ENCODE assay signal across 22 mouse cellular contexts in genomic region chr9:44646366-44646765, GRCm38 (mm10). TPM values are rescaled to one million over a fixed set of nuclear protein-coding genes. Genes with fewer than 3 reads are reported as not detected.
DNase-seq lines count a peak whose midpoint lies in the region; ATAC-seq and TF ChIP-seq lines count a peak whose summit lies in the region.
"Had no signal": no experiment of that assay in that cellular context is flagged by ENCODE, and none has a peak within 500 bp of the region (broad histone marks: within the 10 kb centered on the region; RNA-seq: fewer than 3 reads in every experiment).

No protein-coding gene starts in this region.

- ATAC-seq in neutrophil, adult 5-6 weeks (ENCODE audit: extremely low read depth, insufficient number of reproducible peaks, low FRiP score, poor library complexity, severe bottlenecking) = peak; percentile 17; the same call in 1 of the 2 replicates
- ATAC-seq in lung, postnatal 0 days = no peak
- no peak for ATAC-seq in hindbrain, embryonic 12.5 days (ENCODE audit: low FRiP score)
- no peak for ATAC-seq in midbrain, postnatal 0 days (ENCODE audit: low FRiP score)
- ATAC-seq: forebrain, embryonic 15.5 days had no signal

- peak; percentile 68 for DNase-seq in heart, embryonic 10.5 days (ENCODE audit: low spot score)
- no peak for DNase-seq in heart, adult 9 months (ENCODE audit: low spot score in 2 of 2)
- peak; percentile 55 for DNase-seq in CD4-positive, CD25-positive, alpha-beta regulatory T cell, adult 2 months (ENCODE audit: low read depth, low spot score)
- DNase-seq in lung, postnatal 0 days (ENCODE audit: low spot score) = no peak
- no peak for DNase-seq in midbrain, postnatal 0 days (ENCODE audit: low spot score)
- DNase-seq: adrenal gland, postnatal 25 days; cerebellum, postnatal 10 days; right cerebral cortex, postnatal 25 days had no signal

- peaks cover 7% of the 10 kb centered on the region for H3K4me1 ChIP-seq in heart, embryonic 10.5 days
- peaks cover 6% of the 10 kb centered on the region for H3K4me1 ChIP-seq in bone marrow, adult 2 months (ENCODE audit: control insufficient read depth, insufficient read depth, low read length)
- H3K4me1 ChIP-seq in lung, postnatal 0 days (ENCODE audit: insufficient read depth, low read depth, low read length) = no peaks in the 10 kb centered on the region
- no peaks in the 10 kb centered on the region for H3K4me1 ChIP-seq in hindbrain, embryonic 12.5 days
- H3K4me1 ChIP-seq in midbrain, postnatal 0 days (ENCODE audit: insufficient read depth, low read length) = no peaks in the 10 kb centered on the region
- H3K4me1 ChIP-seq: forebrain, embryonic 15.5 days; limb, embryonic 15.5 days; midbrain, embryonic 12.5 days; stomach, embryonic 15.5 days had no signal

- no peak overlapping the region for H3K4me2 ChIP-seq in lung, postnatal 0 days (replicated peaks; ENCODE audit: low read depth, low read length)
- H3K4me2 ChIP-seq in hindbrain, embryonic 12.5 days (replicated peaks) = no peak overlapping the region
- no peak overlapping the region for H3K4me2 ChIP-seq in midbrain, postnatal 0 days (ENCODE audit: low read depth, low read length, poor library complexity, severe bottlenecking)
- H3K4me2 ChIP-seq: forebrain, embryonic 15.5 days; limb, embryonic 15.5 days; midbrain, embryonic 12.5 days; stomach, embryonic 15.5 days had no signal

- TF ChIP-seq EP300 in lung, postnatal 0 days (IDR thresholded peaks at IDR 0.05) = no peak

- H3K9ac ChIP-seq in lung, postnatal 0 days (replicated peaks; ENCODE audit: low read depth) = no peak overlapping the region
- no peak overlapping the region for H3K9ac ChIP-seq in hindbrain, embryonic 12.5 days
- no peak overlapping the region for H3K9ac ChIP-seq in midbrain, postnatal 0 days (replicated peaks; ENCODE audit: low read length, poor library complexity, severe bottlenecking)
- H3K9ac ChIP-seq: forebrain, embryonic 15.5 days; limb, embryonic 15.5 days; midbrain, embryonic 12.5 days; stomach, embryonic 15.5 days had no signal

- no peak overlapping the region for H3K4me3 ChIP-seq in heart, embryonic 10.5 days
- H3K4me3 ChIP-seq in bone marrow, adult 2 months (replicated peaks; ENCODE audit: control insufficient read depth, low read depth, low read length) = peak overlapping the region; percentile 21
- H3K4me3 ChIP-seq in lung, postnatal 0 days (ENCODE audit: low read depth, low read length) = no peak overlapping the region
- no peak overlapping the region for H3K4me3 ChIP-seq in hindbrain, embryonic 12.5 days
- H3K4me3 ChIP-seq in midbrain, postnatal 0 days (ENCODE audit: low read depth, low read length) = no peak overlapping the region
- H3K4me3 ChIP-seq: forebrain, embryonic 15.5 days; layer of hippocampus, adult 2 months; limb, embryonic 15.5 days; midbrain, embryonic 12.5 days; myocyte; stomach, embryonic 15.5 days had no signal

- TF ChIP-seq CTCF in bone marrow, adult 2 months (IDR thresholded peaks at IDR 0.05; ENCODE audit: control insufficient read depth, insufficient read depth, low read length) = no peak
- no peak for TF ChIP-seq CTCF in lung, postnatal 0 days (IDR thresholded peaks at IDR 0.05)
- TF ChIP-seq CTCF in midbrain, postnatal 0 days (IDR thresholded peaks at IDR 0.05) = no peak

- WGBS in heart, embryonic 10.5 days = 77% methylated on average over 6 of the region's 6 CpGs
- WGBS in bone marrow, adult 2 months = 31% methylated on average over 6 of the region's 6 CpGs
- WGBS in lung, postnatal 0 days = 79% methylated on average over 6 of the region's 6 CpGs
- 89% methylated on average over 6 of the region's 6 CpGs for WGBS in hindbrain, embryonic 12.5 days
- WGBS in midbrain, postnatal 0 days = 89% methylated on average over 6 of the region's 6 CpGs

- peaks cover 15% of the 10 kb centered on the region; the same call in 1 of the 2 replicates for H3K27me3 ChIP-seq in heart, embryonic 10.5 days (ENCODE audit: insufficient read depth, poor library complexity, severe bottlenecking)
- H3K27me3 ChIP-seq in lung, postnatal 0 days (replicated peaks; ENCODE audit: insufficient read depth, low read length) = no peaks in the 10 kb centered on the region
- H3K27me3 ChIP-seq in hindbrain, embryonic 12.5 days = no peaks in the 10 kb centered on the region
- no peaks in the 10 kb centered on the region for H3K27me3 ChIP-seq in midbrain, postnatal 0 days (ENCODE audit: insufficient read depth, low read length)
- H3K27me3 ChIP-seq: forebrain, embryonic 15.5 days; limb, embryonic 15.5 days; midbrain, embryonic 12.5 days; stomach, embryonic 15.5 days had no signal

- no peaks in the 10 kb centered on the region for H3K36me3 ChIP-seq in heart, embryonic 10.5 days
- H3K36me3 ChIP-seq in lung, postnatal 0 days (ENCODE audit: insufficient read depth, low read length) = no peaks in the 10 kb centered on the region
- no peaks in the 10 kb centered on the region for H3K36me3 ChIP-seq in hindbrain, embryonic 12.5 days
- no peaks in the 10 kb centered on the region for H3K36me3 ChIP-seq in midbrain, postnatal 0 days (ENCODE audit: insufficient read depth, low read length)
- H3K36me3 ChIP-seq: forebrain, embryonic 15.5 days; limb, embryonic 15.5 days; midbrain, embryonic 12.5 days; stomach, embryonic 15.5 days had no signal

- no peak for TF ChIP-seq POLR2A in bone marrow, adult 2 months (IDR thresholded peaks at IDR 0.05; ENCODE audit: borderline replicate concordance, control insufficient read depth, low read depth, low read length)

- H3K27ac ChIP-seq in heart, embryonic 10.5 days = no peak overlapping the region
- peak overlapping the region; percentile 50 for H3K27ac ChIP-seq in bone marrow, adult 2 months (ENCODE audit: control insufficient read depth, insufficient read depth, low read depth, low read length, poor library complexity)
- no peak overlapping the region for H3K27ac ChIP-seq in lung, postnatal 0 days (ENCODE audit: low read length)
- no peak overlapping the region for H3K27ac ChIP-seq in hindbrain, embryonic 12.5 days
- no peak overlapping the region for H3K27ac ChIP-seq in midbrain, postnatal 0 days (ENCODE audit: low read depth, low read length)
- H3K27ac ChIP-seq: forebrain, embryonic 15.5 days; layer of hippocampus, adult 2 months; limb, embryonic 15.5 days; midbrain, embryonic 12.5 days; stomach, embryonic 15.5 days had no signal

- H3K9me3 ChIP-seq in heart, embryonic 10.5 days = no peaks in the 10 kb centered on the region
- H3K9me3 ChIP-seq in lung, postnatal 0 days (ENCODE audit: low read length) = no peaks in the 10 kb centered on the region
- H3K9me3 ChIP-seq in hindbrain, embryonic 12.5 days (replicated peaks) = no peaks in the 10 kb centered on the region
- no peaks in the 10 kb centered on the region for H3K9me3 ChIP-seq in midbrain, postnatal 0 days (ENCODE audit: low read length)
- H3K9me3 ChIP-seq: forebrain, embryonic 15.5 days; limb, embryonic 15.5 days; midbrain, embryonic 12.5 days; stomach, embryonic 15.5 days had no signal

RNA-seq across cellular contexts. Expression of gene Treh, which starts 26.7 kb away (rescaled TPM):
- not detected in 2 replicates for polyA plus RNA-seq in heart, embryonic 10.5 days (2016; fragmentation: Nextera tagmentation; extraction: Ambion mirVana)
- polyA plus RNA-seq in bone marrow, adult 2 months (2011; ENCODE audit: insufficient read depth, insufficient read length, low replicate concordance, missing spikeins) = not detected in 2 replicates
- total RNA-seq in neutrophil, adult 5-6 weeks (2017) = not detected in 2 replicates
- polyA plus RNA-seq in lung, postnatal 0 days (2015; fragmentation: Nextera tagmentation; extraction: Ambion mirVana) = not detected in 2 replicates
- polyA plus RNA-seq in hindbrain, embryonic 12.5 days (2016; fragmentation: Nextera tagmentation; extraction: Ambion mirVana) = not detected in 2 replicates
- total RNA-seq in midbrain, postnatal 0 days (2014; rRNA removed) = not detected in 2 replicates
- polyA plus RNA-seq in midbrain, postnatal 0 days (2015; fragmentation: Nextera tagmentation; extraction: Ambion mirVana) = not detected in 2 replicates
- total RNA-seq: adrenal gland, postnatal 25 days; gastrocnemius, adult 18-20 months; heart, adult 18-20 months; heart, postnatal 36 days had no signal
- polyA plus RNA-seq: activated CD4-positive, CD25-positive, alpha-beta regulatory T cell, adult 4 months; forebrain, embryonic 15.5 days; kidney, embryonic 14.5 days; limb, embryonic 15.5 days; midbrain, embryonic 12.5 days had no signal

RNA-seq across cellular contexts. Expression of gene Ddx6, which starts 41.7 kb away (rescaled TPM):
- polyA plus RNA-seq in heart, embryonic 10.5 days (2016; fragmentation: Nextera tagmentation; extraction: Ambion mirVana) = 12.6 and 12.7 TPM in 2 replicates
- 38.4 and 48.4 TPM in 2 replicates for polyA plus RNA-seq in bone marrow, adult 2 months (2011; ENCODE audit: insufficient read depth, insufficient read length, low replicate concordance, missing spikeins)
- 301 and 311 TPM in 2 replicates for total RNA-seq in neutrophil, adult 5-6 weeks (2017)
- 13.9 and 18.3 TPM in 2 replicates for polyA plus RNA-seq in lung, postnatal 0 days (2015; fragmentation: Nextera tagmentation; extraction: Ambion mirVana)
- polyA plus RNA-seq in hindbrain, embryonic 12.5 days (2016; fragmentation: Nextera tagmentation; extraction: Ambion mirVana) = 25.9 and 26.8 TPM in 2 replicates
- total RNA-seq in midbrain, postnatal 0 days (2014; rRNA removed) = 68.6 and 87.2 TPM in 2 replicates
- polyA plus RNA-seq in midbrain, postnatal 0 days (2015; fragmentation: Nextera tagmentation; extraction: Ambion mirVana) = 14.8 and 19.9 TPM in 2 replicates

Comparison
In these comparisons a context has a peak if more than half of its experiments do, and no peak if none do; other contexts are left out.
1. DNase-seq: peak in heart, embryonic 10.5 days (single experiment) and CD4-positive, CD25-positive, alpha-beta regulatory T cell, adult 2 months (single experiment); none in heart, adult 9 months (0 of 2), lung, postnatal 0 days (single experiment) and midbrain, postnatal 0 days (single experiment).